Mouse (Mus musculus) hindbrain, postnatal 0 days (tissue): ENCODE results near the gene Ccnb2. TPM values are rescaled to one million over a fixed set of nuclear protein-coding genes. Genes with fewer than 3 reads are reported as not detected.

ENCODE experiments used
- ATAC-seq: fragments of 200-750 bp; cut with Nextera tagmentation; 2 replicates; pipeline ENCODE4 v1.8.0; 2017; ENCODE audit warnings: mild to moderate bottlenecking, moderate TSS enrichment, moderate library complexity
- DNase-seq: peaks from one replicate; pipeline ENCODE4 v3.0.0-alpha.2; 2015; ENCODE audit warnings: low spot score
- H3K27ac ChIP-seq: fragments of 300-500 bp; sonication (generic); 2 replicates; pipeline ENCODE4 v1.5.1; 2014; ENCODE audit warnings: mild to moderate bottlenecking
- H3K27me3 ChIP-seq: fragments of 300-500 bp; sonication (generic); 2 replicates; pipeline ENCODE4 v1.6.1; 2014; ENCODE audit warnings: low read length, mixed read lengths; ENCODE audit not compliant: insufficient read depth
- H3K36me3 ChIP-seq: fragments of 300-500 bp; sonication (generic); 2 replicates; pipeline ENCODE4 v1.6.1; 2014; ENCODE audit warnings: low read length, mixed read lengths; ENCODE audit not compliant: insufficient read depth
- H3K4me1 ChIP-seq: fragments of 300-500 bp; sonication (generic); 2 replicates; pipeline ENCODE4 v1.6.1; 2014; ENCODE audit warnings: antibody characterized with exemption, low read length, mixed read lengths; ENCODE audit not compliant: insufficient read depth
- H3K4me2 ChIP-seq: fragments of 300-500 bp; sonication (generic); 2 replicates; pipeline ENCODE4 v1.6.1; 2014; ENCODE audit warnings: low read depth, mild to moderate bottlenecking, low read length, moderate library complexity, mixed read lengths
- H3K4me3 ChIP-seq: fragments of 300-500 bp; sonication (generic); 2 replicates; pipeline ENCODE4 v1.5.1; 2014; ENCODE audit warnings: low read length
- H3K9ac ChIP-seq: fragments of 300-500 bp; sonication (generic); replicated peaks from 2 replicates; pipeline ENCODE4 v1.6.1; 2014; ENCODE audit warnings: mild to moderate bottlenecking, low read length, moderate library complexity, mixed read lengths
- H3K9me3 ChIP-seq: fragments of 300-500 bp; sonication (generic); 2 replicates; pipeline ENCODE4 v1.6.1; 2016; ENCODE audit warnings: low read length, mixed read lengths
- CTCF ChIP-seq: IDR thresholded peaks from 2 replicates; pipeline ENCODE4 v1.5.1; 2016; ENCODE audit warnings: antibody characterized with exemption, control low read depth, low read depth
- WGBS: fragments of 180-500 bp; shearing (Covaris S2); extraction: QIAGEN DNeasy Blood & Tissue Kit; methylation state at CpG from one replicate; pipeline ENCODE4 v1.1.7; 2014; 5-methylcytosine and 5-hydroxymethylcytosine counted together
- polyA plus RNA-seq: library from polyadenylated mRNA; unstranded; fragments of >200 nt; fragmentation: Nextera tagmentation; extraction: Ambion mirVana; gene quantifications from 2 replicates; pipeline ENCODE4 v1.2.1, GENCODE M21; 2015
- total RNA-seq: library from RNA; depleted of rRNA; stranded (reverse); fragments of >200 nt; gene quantifications from 2 replicates; pipeline ENCODE4 v1.2.3, GENCODE M21; 2014

Gene Ccnb2
- total and polyA plus RNA-seq, 2 experiments from 2014 or later: 17.9 to 28.4 TPM

DNA sequence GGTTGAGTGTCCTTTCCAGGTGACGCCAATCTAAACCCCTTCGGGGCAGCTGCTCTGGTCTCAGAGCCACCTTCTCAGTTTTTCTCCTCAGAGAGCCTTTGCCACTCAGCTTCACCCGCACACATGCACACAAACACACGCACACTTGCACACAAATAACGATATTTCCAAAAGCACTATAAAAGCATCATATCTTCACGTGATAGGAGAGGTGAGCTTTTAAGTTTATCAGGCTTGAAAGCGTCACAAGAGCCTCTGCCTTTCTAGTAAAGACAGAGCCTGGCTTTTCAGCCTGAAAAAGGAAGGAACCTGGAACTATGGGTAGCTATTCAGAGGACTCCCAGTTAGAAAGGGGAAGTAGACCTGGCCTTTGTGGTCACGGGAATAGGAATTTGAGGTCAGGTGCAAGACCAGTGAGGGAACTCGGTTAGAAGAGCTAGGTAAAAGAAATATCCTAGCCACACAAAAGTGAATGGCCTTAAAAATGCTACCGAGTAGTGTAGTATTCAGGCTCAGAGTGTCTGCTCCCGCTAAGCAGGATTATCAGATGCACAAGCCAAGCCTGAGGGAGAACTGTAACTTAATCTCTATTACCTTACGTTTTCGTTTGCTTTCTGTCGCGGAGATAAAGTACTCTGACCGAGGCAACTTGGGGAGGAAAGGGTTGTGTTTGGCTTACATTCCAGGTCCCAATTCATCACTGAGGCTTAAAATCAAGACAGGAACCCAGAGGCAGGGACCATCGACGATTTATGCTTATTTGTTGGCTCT is 36.2 kb downstream of the Ccnb2 start:
- Histone ChIP-seq H3K9me3 (no peaks in the 10 kb centered on the region), H3K4me2 (no peak overlapping the region), H3K27ac (no peak overlapping the region), H3K9ac (no peak overlapping the region), H3K4me1 (no peaks in the 10 kb centered on the region), H3K27me3 (no peaks in the 10 kb centered on the region), H3K4me3 (no peak overlapping the region), H3K36me3 (peaks cover 5% of the 10 kb centered on the region; the same call in 1 of the 2 replicates)
- no peak for DNase-seq
- ATAC-seq: no peak
- WGBS: 90% methylated on average over 18 of the region's 18 CpGs
- no peak for TF ChIP-seq CTCF

DNA sequence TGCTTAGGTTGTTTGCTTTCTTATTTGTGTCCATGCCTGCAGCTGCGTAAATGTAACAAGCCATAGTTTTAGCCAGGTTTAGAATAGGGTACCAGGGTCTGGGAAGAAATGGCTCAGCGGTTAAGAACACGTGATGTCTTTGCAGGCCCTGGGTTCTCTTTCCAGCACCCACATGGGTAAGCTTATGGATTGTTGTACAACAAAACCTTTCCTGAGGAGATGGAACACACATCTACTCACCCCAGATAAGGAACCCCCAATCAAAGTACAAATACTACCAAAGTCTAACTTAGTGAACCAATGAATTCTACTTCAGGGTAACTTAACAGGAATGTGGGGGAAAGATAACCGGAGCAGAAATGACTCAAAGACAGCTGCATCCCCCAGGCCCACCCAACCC is 36.9 kb downstream of the Ccnb2 start:
- no peaks in the 10 kb centered on the region for H3K27me3 ChIP-seq
- H3K4me2 ChIP-seq: no peak overlapping the region
- no peaks in the 10 kb centered on the region for H3K4me1 ChIP-seq
- no peak for ATAC-seq
- H3K27ac ChIP-seq: no peak overlapping the region
- no peak overlapping the region for H3K4me3 ChIP-seq
- no peak for DNase-seq
- H3K9me3 ChIP-seq: no peaks in the 10 kb centered on the region
- H3K36me3 ChIP-seq: peaks cover 5% of the 10 kb centered on the region; the same call in 1 of the 2 replicates
- WGBS: 96% methylated on average over 4 of the region's 4 CpGs
- no peak overlapping the region for H3K9ac ChIP-seq
- TF ChIP-seq CTCF: no peak

DNA sequence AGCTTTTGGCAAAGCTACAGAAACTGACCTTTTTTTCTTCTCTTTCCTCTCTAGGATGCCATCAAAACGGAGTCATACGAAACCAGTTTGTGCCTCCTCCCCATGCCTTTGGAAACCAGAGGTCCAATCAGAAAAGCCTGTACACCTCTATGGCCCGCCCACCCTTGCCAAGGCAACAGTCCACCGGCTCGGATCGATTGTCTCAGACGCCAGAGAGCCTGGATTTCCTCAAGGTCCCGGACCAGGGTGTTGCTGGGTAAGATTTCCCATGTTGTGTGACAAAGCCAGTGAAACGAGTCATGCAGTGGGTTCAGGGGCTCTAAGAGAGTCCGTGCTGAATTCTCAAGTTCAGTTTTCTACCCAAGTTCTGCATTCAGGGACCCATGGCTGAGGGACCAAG is 37.6 kb downstream of the Ccnb2 start:
- H3K9ac ChIP-seq: no peak overlapping the region
- no peaks in the 10 kb centered on the region for H3K4me1 ChIP-seq
- no peak overlapping the region for H3K27ac ChIP-seq
- no peaks in the 10 kb centered on the region for H3K9me3 ChIP-seq
- peaks cover 5% of the 10 kb centered on the region; the same call in 1 of the 2 replicates for H3K36me3 ChIP-seq
- H3K4me3 ChIP-seq: no peak overlapping the region
- DNase-seq (no peak), ATAC-seq (no peak)
- no peak overlapping the region for H3K4me2 ChIP-seq
- WGBS: 66% methylated on average over 10 of the region's 10 CpGs
- no peaks in the 10 kb centered on the region for H3K27me3 ChIP-seq
- no peak for TF ChIP-seq CTCF

DNA sequence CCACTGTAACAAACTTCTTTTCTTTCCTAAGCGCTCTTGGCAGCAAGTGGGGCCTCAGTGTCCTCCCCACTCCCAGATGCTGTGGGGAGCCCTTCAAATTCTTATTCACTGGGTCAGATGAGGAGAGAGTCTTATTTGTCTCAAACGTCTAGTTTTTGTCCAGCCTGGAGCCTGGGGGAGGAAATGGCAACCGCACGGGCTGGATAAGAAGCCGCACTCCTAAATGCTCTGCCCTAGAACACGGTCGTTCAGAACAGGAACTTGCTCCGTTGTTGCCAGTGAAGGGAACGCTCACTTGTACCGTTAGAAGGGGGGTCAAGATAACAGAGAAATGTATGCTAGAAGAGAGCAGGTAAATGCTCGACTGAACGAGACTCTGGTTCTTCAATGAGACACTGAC is 39.3 kb downstream of the Ccnb2 start:
- Histone ChIP-seq H3K27ac (peak overlapping the region; percentile 8; the same call in 1 of the 2 replicates), H3K4me1 (no peaks in the 10 kb centered on the region), H3K27me3 (no peaks in the 10 kb centered on the region), H3K4me2 (no peak overlapping the region), H3K9me3 (no peaks in the 10 kb centered on the region), H3K9ac (no peak overlapping the region), H3K36me3 (peaks cover 5% of the 10 kb centered on the region; the same call in 1 of the 2 replicates), H3K4me3 (no peak overlapping the region)
- DNase-seq (peak; percentile 19), ATAC-seq (peak; percentile 55; the same call in 1 of the 2 replicates)
- no peak for TF ChIP-seq CTCF
- 73% methylated on average over 12 of the region's 12 CpGs for WGBS

DNA sequence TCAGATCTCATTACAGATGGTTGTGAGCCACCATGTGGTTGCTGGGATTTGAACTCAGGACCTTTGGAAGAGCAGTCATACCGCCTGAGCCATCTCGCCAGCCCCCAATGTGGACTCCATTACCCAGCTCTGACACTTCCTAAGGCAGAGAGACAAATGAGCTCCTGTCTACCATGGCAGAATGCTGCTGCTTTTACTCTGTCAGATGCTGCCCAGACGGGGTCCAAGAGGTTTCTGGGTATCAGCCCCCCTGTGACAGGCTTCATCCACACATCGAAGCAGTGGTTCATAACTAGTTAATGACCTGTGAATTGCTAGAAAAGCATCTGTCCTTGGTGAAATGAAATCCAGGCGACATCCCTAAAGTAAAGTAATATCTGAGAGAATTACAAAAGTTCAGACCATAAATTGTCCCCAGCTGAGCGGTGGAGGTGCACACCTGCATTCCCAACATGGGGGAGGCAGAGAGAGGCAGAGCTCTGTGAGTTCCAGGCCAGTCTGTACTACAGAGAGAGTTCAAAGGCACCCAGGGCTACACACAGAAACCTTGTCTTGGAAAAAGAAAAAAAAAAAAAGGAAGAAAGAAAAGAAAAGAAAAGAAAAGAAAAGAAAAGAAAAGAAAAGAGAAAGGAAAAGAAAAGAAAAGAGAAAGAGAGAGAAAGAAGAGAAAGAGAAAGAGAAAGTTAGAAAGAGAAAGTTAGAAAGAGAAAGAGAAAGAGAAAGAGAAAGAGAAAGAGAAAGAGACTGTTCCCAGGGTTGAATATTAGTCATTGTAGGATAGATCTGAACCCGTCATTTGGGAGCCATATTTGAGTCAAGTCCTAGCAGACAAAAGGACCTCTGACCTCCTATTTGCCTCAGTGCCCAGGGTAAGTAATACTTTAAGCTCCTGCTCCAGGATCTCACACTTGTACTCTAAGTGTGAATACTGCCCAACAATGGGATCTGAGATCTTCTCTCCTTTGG is 41.6 kb downstream of the Ccnb2 start:
- H3K4me3 ChIP-seq: no peak overlapping the region
- peaks cover 13% of the 10 kb centered on the region for H3K36me3 ChIP-seq
- H3K9me3 ChIP-seq: no peaks in the 10 kb centered on the region
- TF ChIP-seq CTCF: no peak
- no peak overlapping the region for H3K4me2 ChIP-seq
- no peak for DNase-seq
- WGBS: 87% methylated on average over 7 of the region's 7 CpGs
- H3K9ac ChIP-seq: no peak overlapping the region
- no peak overlapping the region for H3K27ac ChIP-seq
- ATAC-seq: no peak
- no peaks in the 10 kb centered on the region for H3K4me1 ChIP-seq
- H3K27me3 ChIP-seq: no peaks in the 10 kb centered on the region

DNA sequence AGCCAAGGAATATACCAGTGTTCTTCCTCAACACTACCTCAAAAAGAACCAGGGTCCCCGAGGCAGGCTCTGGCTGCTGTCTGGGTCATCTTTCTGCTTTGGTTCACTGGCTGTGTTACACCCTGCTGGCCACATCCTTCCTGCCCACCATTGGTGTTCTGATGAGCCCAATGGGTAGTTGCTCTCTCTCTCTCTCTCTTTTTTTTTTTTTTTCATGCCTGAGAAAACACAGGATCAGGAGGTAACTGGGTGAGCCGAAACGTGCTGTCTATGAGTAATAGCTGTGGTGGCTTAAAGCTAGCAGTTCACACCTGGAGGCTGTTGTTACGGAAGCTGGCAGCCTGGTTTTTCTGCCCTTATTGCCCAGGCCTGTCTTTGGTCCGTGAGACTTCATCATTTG is 49.7 kb downstream of the Ccnb2 start:
- no peak overlapping the region for H3K27ac ChIP-seq

More for the DNA sequence above, 49.7 kb downstream of the Ccnb2 start:
- no peak overlapping the region for H3K9ac ChIP-seq
- ATAC-seq: no peak
- TF ChIP-seq CTCF: no peak
- whole genome bisulfite sequencing: 68% methylated on average over 5 of the region's 5 CpGs
- no peaks in the 10 kb centered on the region for H3K4me1 ChIP-seq
- no peaks in the 10 kb centered on the region for H3K27me3 ChIP-seq
- no peak overlapping the region for H3K4me3 ChIP-seq
- H3K9me3 ChIP-seq: no peaks in the 10 kb centered on the region
- H3K4me2 ChIP-seq: no peak overlapping the region
- no peak for DNase-seq
- peaks cover 8% of the 10 kb centered on the region; the same call in 1 of the 2 replicates for H3K36me3 ChIP-seq
